In genomic region chr11:69100639-69101360, GRCm38 (mm10) we compare ENCODE assay signal across 8 mouse cellular contexts. TPM values are rescaled to one million over a fixed set of nuclear protein-coding genes. Genes with fewer than 3 reads are reported as not detected.
DNase-seq lines count a peak whose midpoint lies in the region; ATAC-seq and TF ChIP-seq lines count a peak whose summit lies in the region.

No protein-coding gene starts in this region.

- WGBS in heart, embryonic 15.5 days, result 85% methylated on average over 20 of the region's 20 CpGs
- 82% methylated on average over 20 of the region's 20 CpGs for WGBS in liver, postnatal 0 days (ENCODE audit: insufficient replicate concordance)

- DNase-seq in adrenal gland, postnatal 14 days, result peak; percentile 29
- DNase-seq in adrenal gland, postnatal 10 days, result no peak
- DNase-seq in liver, postnatal 0 days, result peak; percentile 16
- DNase-seq in embryo, embryonic 9.5 days (ENCODE audit: extremely low spot score), result no peak

- H3K27me3 ChIP-seq in megakaryocyte, embryonic 14.5 days (replicated peaks), result no peaks in the 10 kb centered on the region
- no peaks in the 10 kb centered on the region for H3K27me3 ChIP-seq in heart, embryonic 15.5 days
- H3K27me3 ChIP-seq in liver, postnatal 0 days (ENCODE audit: insufficient read depth, low read length), result no peaks in the 10 kb centered on the region

- H3K9me3 ChIP-seq in megakaryocyte, embryonic 14.5 days, result no peaks in the 10 kb centered on the region
- H3K9me3 ChIP-seq in heart, embryonic 15.5 days (replicated peaks), result no peaks in the 10 kb centered on the region
- H3K9me3 ChIP-seq in liver, postnatal 0 days (ENCODE audit: low read length), result no peaks in the 10 kb centered on the region

- peak overlapping the region; percentile 99 for H3K27ac ChIP-seq in heart, embryonic 15.5 days
- 0 out of 2 replicates have a peak overlapping the region, but pooled peaks have one; percentile 44 for H3K27ac ChIP-seq in liver, postnatal 0 days (ENCODE audit: low read depth)

- no peak for ATAC-seq in megakaryocyte, adult 5-6 weeks (ENCODE audit: poor library complexity, severe bottlenecking)
- no peak for ATAC-seq in heart, embryonic 15.5 days (replicated peaks; ENCODE audit: insufficient number of reproducible peaks, insufficient read depth, low FRiP score, low read depth)
- ATAC-seq in liver, postnatal 0 days, result no peak
- no peak for ATAC-seq in granulocyte monocyte progenitor cell, adult 5-6 weeks (replicated peaks; ENCODE audit: poor library complexity, severe bottlenecking)

- H3K4me3 ChIP-seq in megakaryocyte, embryonic 14.5 days (replicated peaks), result peak overlapping the region; percentile 93
- H3K4me3 ChIP-seq in heart, embryonic 15.5 days, result peak overlapping the region; percentile 73
- H3K4me3 ChIP-seq in liver, postnatal 0 days (ENCODE audit: low read depth, low read length), result peak overlapping the region; percentile 58; the same call in 1 of the 2 replicates

- peaks cover 96% of the 10 kb centered on the region for H3K4me1 ChIP-seq in megakaryocyte, embryonic 14.5 days
- peaks cover 40% of the 10 kb centered on the region for H3K4me1 ChIP-seq in heart, embryonic 15.5 days (replicated peaks)
- H3K4me1 ChIP-seq in liver, postnatal 0 days (ENCODE audit: insufficient read depth), result peaks cover 29% of the 10 kb centered on the region

- TF ChIP-seq CTCF in liver, postnatal 0 days (IDR thresholded peaks at IDR 0.05; ENCODE audit: low read depth), result no peak

- peak overlapping the region; percentile 83 for H3K4me2 ChIP-seq in heart, embryonic 15.5 days
- peak overlapping the region; percentile 94 for H3K4me2 ChIP-seq in liver, postnatal 0 days (ENCODE audit: low read depth, low read length)

- TF ChIP-seq EP300 in liver, postnatal 0 days (IDR thresholded peaks at IDR 0.05; ENCODE audit: low read depth), result no peak

- H3K36me3 ChIP-seq in megakaryocyte, embryonic 14.5 days (replicated peaks; ENCODE audit: low read length), result peaks cover 58% of the 10 kb centered on the region
- peaks cover 55% of the 10 kb centered on the region for H3K36me3 ChIP-seq in heart, embryonic 15.5 days
- peaks cover 57% of the 10 kb centered on the region for H3K36me3 ChIP-seq in liver, postnatal 0 days (replicated peaks; ENCODE audit: insufficient read depth, low read length)

- peak overlapping the region; percentile 63 for H3K9ac ChIP-seq in heart, embryonic 15.5 days
- H3K9ac ChIP-seq in liver, postnatal 0 days (replicated peaks), result no peak overlapping the region

RNA-seq across cellular contexts. Expression of gene Per1, which starts 5.8 kb away (rescaled TPM):
- 116 and 118 TPM in 2 replicates for total RNA-seq in adrenal gland, postnatal 14 days (2021)
- 100 to 1,000 TPM in 1 of 2 experiments, 10 to 100 TPM in 1; 63.1 to 157 TPM for total RNA-seq in adrenal gland, postnatal 10 days (2021)
- 42.3 and 83.5 TPM in 2 replicates for polyA plus RNA-seq in megakaryocyte, embryonic 14.5 days (2012; ENCODE audit: insufficient read depth, low replicate concordance)
- total RNA-seq in megakaryocyte, adult 5-6 weeks (2015), result 6.7 and 12.5 TPM in 2 replicates
- total RNA-seq in megakaryocyte, adult 5-6 weeks (2017), result 7.9 and 8.5 TPM in 2 replicates
- 16.1 and 25.2 TPM in 2 replicates for polyA plus RNA-seq in heart, embryonic 15.5 days (2015; fragmentation: Nextera tagmentation; extraction: Ambion mirVana)
- 3.0 and 8.2 TPM in 2 replicates for polyA plus RNA-seq in liver, postnatal 0 days (2015; fragmentation: Nextera tagmentation; extraction: Ambion mirVana)
- 10.3 and 11.7 TPM in 2 replicates for total RNA-seq in granulocyte monocyte progenitor cell, adult 5-6 weeks (2014; fragmentation: Nextera tagmentation)
- 9.4 and 9.8 TPM in 2 replicates for total RNA-seq in granulocyte monocyte progenitor cell, adult 5-6 weeks (2017)

RNA-seq across cellular contexts. Expression of gene Vamp2, which starts 12.5 kb away (rescaled TPM):
- 111 and 139 TPM in 2 replicates for total RNA-seq in adrenal gland, postnatal 14 days (2021)
- 100 to 1,000 TPM; 104 to 143 TPM for total RNA-seq in adrenal gland, postnatal 10 days (2021)
- polyA plus RNA-seq in megakaryocyte, embryonic 14.5 days (2012; ENCODE audit: insufficient read depth, low replicate concordance), result 61.5 and 159 TPM in 2 replicates
- 53.9 and 66.6 TPM in 2 replicates for total RNA-seq in megakaryocyte, adult 5-6 weeks (2015)
- 11.2 and 21.8 TPM in 2 replicates for total RNA-seq in megakaryocyte, adult 5-6 weeks (2017)
- 82.2 and 96.4 TPM in 2 replicates for polyA plus RNA-seq in heart, embryonic 15.5 days (2015; fragmentation: Nextera tagmentation; extraction: Ambion mirVana)
- polyA plus RNA-seq in liver, postnatal 0 days (2015; fragmentation: Nextera tagmentation; extraction: Ambion mirVana), result 13.6 and 14.2 TPM in 2 replicates
- total RNA-seq in granulocyte monocyte progenitor cell, adult 5-6 weeks (2014; fragmentation: Nextera tagmentation), result 59.2 and 63.1 TPM in 2 replicates
- 7.2 and 8.6 TPM in 2 replicates for total RNA-seq in granulocyte monocyte progenitor cell, adult 5-6 weeks (2017)

RNA-seq across cellular contexts. Expression of gene Hes7, which starts 19.4 kb away (rescaled TPM):
- total RNA-seq in adrenal gland, postnatal 14 days (2021), result 0.37 TPM in 1 of 2 replicates, not detected in the other
- total RNA-seq in adrenal gland, postnatal 10 days (2021), result under 1 TPM; 0.18 to 0.36 TPM
- 7.5 and 44.1 TPM in 2 replicates for polyA plus RNA-seq in megakaryocyte, embryonic 14.5 days (2012; ENCODE audit: insufficient read depth, low replicate concordance)
- not detected in 2 replicates for total RNA-seq in megakaryocyte, adult 5-6 weeks (2015)
- not detected in 2 replicates for total RNA-seq in megakaryocyte, adult 5-6 weeks (2017)
- 0.52 and 0.57 TPM in 2 replicates for polyA plus RNA-seq in heart, embryonic 15.5 days (2015; fragmentation: Nextera tagmentation; extraction: Ambion mirVana)
- polyA plus RNA-seq in liver, postnatal 0 days (2015; fragmentation: Nextera tagmentation; extraction: Ambion mirVana), result 0.07 and 0.15 TPM in 2 replicates
- not detected in 2 replicates for total RNA-seq in granulocyte monocyte progenitor cell, adult 5-6 weeks (2014; fragmentation: Nextera tagmentation)
- not detected in 2 replicates for total RNA-seq in granulocyte monocyte progenitor cell, adult 5-6 weeks (2017)

RNA-seq across cellular contexts. Expression of gene 9130213A22Rik, which starts 21.6 kb away (rescaled TPM):
- 0.38 and 0.41 TPM in 2 replicates for total RNA-seq in adrenal gland, postnatal 14 days (2021)
- total RNA-seq in adrenal gland, postnatal 10 days (2021), result under 1 TPM; 0.48 to 0.66 TPM
- 1.3 and 13.9 TPM in 2 replicates for polyA plus RNA-seq in megakaryocyte, embryonic 14.5 days (2012; ENCODE audit: insufficient read depth, low replicate concordance)
- total RNA-seq in megakaryocyte, adult 5-6 weeks (2015), result not detected in 2 replicates
- not detected in 2 replicates for total RNA-seq in megakaryocyte, adult 5-6 weeks (2017)
- polyA plus RNA-seq in heart, embryonic 15.5 days (2015; fragmentation: Nextera tagmentation; extraction: Ambion mirVana), result 0.51 and 0.60 TPM in 2 replicates
- 0.06 and 0.07 TPM in 2 replicates for polyA plus RNA-seq in liver, postnatal 0 days (2015; fragmentation: Nextera tagmentation; extraction: Ambion mirVana)
- total RNA-seq in granulocyte monocyte progenitor cell, adult 5-6 weeks (2014; fragmentation: Nextera tagmentation), result 0.17 TPM in 1 of 2 replicates, not detected in the other
- total RNA-seq in granulocyte monocyte progenitor cell, adult 5-6 weeks (2017), result not detected in 2 replicates

RNA-seq across cellular contexts. Expression of gene Aloxe3, which starts 24.9 kb away (rescaled TPM):
- total RNA-seq in adrenal gland, postnatal 14 days (2021), result 1.2 and 1.6 TPM in 2 replicates
- total RNA-seq in adrenal gland, postnatal 10 days (2021), result under 1 TPM; 0.60 to 0.76 TPM
- not detected in 2 replicates for polyA plus RNA-seq in megakaryocyte, embryonic 14.5 days (2012; ENCODE audit: insufficient read depth, low replicate concordance)
- total RNA-seq in megakaryocyte, adult 5-6 weeks (2015), result 0.18 TPM in 1 of 2 replicates, not detected in the other
- not detected in 2 replicates for total RNA-seq in megakaryocyte, adult 5-6 weeks (2017)
- polyA plus RNA-seq in heart, embryonic 15.5 days (2015; fragmentation: Nextera tagmentation; extraction: Ambion mirVana), result 0.18 and 0.37 TPM in 2 replicates
- 0.14 and 0.18 TPM in 2 replicates for polyA plus RNA-seq in liver, postnatal 0 days (2015; fragmentation: Nextera tagmentation; extraction: Ambion mirVana)
- not detected in 2 replicates for total RNA-seq in granulocyte monocyte progenitor cell, adult 5-6 weeks (2014; fragmentation: Nextera tagmentation)
- not detected in 2 replicates for total RNA-seq in granulocyte monocyte progenitor cell, adult 5-6 weeks (2017)

Comparison
In these comparisons a context has a peak if more than half of its experiments do, and no peak if none do; other contexts are left out.
1. DNase-seq: peak in adrenal gland, postnatal 14 days (single experiment) and liver, postnatal 0 days (single experiment); none in adrenal gland, postnatal 10 days (single experiment) and embryo, embryonic 9.5 days (single experiment).
2. Peak in every context shown above with its lines, with median percentiles within 50 percentile points of each other: H3K4me3 ChIP-seq.